Mouse (Mus musculus): ENCODE results near the gene Tapt1. TPM values are rescaled to one million over a fixed set of nuclear protein-coding genes. Genes with fewer than 3 reads are reported as not detected.
"Not testable (repeated sequence)": the region's sequence is repeated elsewhere in the genome, so short reads cannot be mapped to it uniquely, and the experiment has no call there.

The Tapt1 gene
- polyA plus RNA-seq, 1 experiment = 42.6 TPM

DNA sequence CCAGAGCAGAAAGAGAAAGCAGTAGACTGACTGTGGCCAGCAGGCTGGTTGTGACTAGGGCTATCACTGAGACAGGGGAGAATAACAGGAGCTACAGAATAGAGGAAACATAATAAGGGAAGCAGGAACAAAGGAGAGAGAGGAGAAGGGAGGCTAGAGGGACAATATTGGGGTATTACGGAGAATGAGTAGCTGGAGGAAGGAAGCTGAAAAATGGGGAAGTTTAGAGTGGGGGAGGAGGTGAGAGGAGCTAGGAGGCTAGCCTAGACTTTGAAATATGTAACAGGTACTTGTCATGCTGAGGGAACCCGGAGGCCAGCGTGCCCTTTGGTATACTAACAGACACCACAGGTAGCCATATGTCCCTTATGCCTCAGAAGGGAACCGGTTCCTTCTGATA lies 98.9 kb downstream of the Tapt1 start:
- DNase-seq (ENCODE audit: low read depth) = no peak

DNA sequence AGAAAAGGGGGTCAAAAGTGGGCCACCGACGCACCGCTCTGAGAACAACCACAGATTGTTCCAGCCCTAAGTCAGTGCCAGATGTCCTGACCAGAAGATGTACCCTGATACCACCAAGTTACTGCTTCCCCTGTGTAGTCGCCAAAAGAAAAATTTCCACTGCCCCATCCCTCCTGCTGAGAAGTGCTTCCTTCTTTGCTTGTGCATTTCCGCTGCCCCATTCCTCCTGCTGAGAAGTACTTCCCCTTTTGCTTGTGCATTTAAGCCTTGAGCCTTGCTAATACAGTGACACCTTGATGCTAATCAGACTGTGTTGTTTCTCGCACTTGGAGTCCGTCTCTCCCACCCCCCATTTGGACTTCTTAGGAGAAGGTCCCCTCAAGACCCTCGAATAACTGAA lies 99.9 kb downstream of the Tapt1 start:
- DNase-seq (ENCODE audit: low read depth) = not testable (repeated sequence)

Other genes with a start within 250 kb of the Tapt1 start
- gene Fgfbp1, start 244.8 kb downstream of the Tapt1 start, polyA plus RNA-seq (2012; rRNA removed) = 0.27 and 0.61 TPM in 2 replicates
- 150 and 160 TPM in 2 replicates for gene Prom1, start 124.6 kb downstream of the Tapt1 start, polyA plus RNA-seq (2012; rRNA removed)